Mouse (Mus musculus): ENCODE data around the gene 5730409E04Rik. TPM values are rescaled to one million over a fixed set of nuclear protein-coding genes. Genes with fewer than 3 reads are reported as not detected.

Gene 5730409E04Rik
- 10 to 100 TPM; 13.0 to 13.6 TPM for total RNA-seq (2021)
- long read RNA-seq, experiment 1, partial matches to known transcripts: 0 of 1 reads
- long read RNA-seq, experiment 1, other reads (novel, unspliced or antisense): 0 of 1 reads
- long read RNA-seq, experiment 2: 0 reads

DNA sequence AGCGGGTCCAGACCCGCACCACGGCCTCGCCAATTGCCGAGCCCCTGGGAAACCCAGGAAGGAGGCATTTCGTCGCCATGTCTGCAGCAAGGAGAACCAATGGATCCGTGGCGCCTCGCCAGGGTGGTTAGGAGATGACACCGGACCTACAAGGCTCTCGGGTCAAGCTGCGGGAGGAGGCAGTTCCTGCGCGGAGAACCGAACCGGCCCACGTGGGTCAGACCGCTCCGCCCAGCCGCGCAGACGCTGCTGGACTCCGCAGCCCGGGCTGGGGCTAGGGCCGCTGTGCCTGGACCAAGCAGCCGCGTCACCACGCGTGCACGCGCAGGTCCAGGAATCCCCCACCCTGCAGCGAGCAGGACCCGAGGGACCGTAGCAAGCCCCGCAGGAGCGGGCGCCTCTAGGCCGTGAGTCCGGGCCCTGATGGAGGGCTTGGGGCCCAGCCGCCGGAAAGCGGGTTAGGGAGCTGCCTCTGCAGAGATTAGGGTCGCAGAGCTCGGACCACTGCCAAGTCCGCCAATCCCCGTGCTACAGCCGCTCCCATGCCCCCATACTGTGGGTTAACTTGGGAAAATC is at the start of gene 5730409E04Rik:
Gene 5730409E04Rik, plus strand, starts transcription at position 213 of the 576 bp plus-strand sequence.
- intact Hi-C loops (cut with DNase I; ENCODE audit: low total_unique reads): no loop called here
- peak; percentile 92 for DNase-seq

DNA sequence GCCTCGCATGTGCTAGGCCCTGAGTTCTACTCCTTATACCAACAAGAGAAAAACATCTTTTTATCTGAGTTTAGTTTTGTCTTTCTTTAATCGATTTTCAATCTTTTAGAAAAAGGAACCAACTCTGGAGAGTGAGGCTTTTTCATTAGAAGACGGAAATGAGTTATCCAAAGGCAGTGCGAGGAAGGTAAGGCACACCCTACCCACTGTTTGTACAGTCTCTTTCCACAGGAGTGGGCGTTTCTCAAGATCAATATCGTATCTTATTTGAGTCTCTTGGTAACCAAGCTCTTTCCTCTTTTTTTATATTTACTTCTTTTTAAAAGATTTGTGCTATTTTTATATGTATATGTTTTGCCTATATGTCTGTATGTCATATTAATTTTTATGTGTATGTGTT is 45.8 kb upstream of the 5730409E04Rik start:
- intact Hi-C loops (cut with DNase I; ENCODE audit: low total_unique reads): no loop called here
- DNase-seq: no peak

DNA sequence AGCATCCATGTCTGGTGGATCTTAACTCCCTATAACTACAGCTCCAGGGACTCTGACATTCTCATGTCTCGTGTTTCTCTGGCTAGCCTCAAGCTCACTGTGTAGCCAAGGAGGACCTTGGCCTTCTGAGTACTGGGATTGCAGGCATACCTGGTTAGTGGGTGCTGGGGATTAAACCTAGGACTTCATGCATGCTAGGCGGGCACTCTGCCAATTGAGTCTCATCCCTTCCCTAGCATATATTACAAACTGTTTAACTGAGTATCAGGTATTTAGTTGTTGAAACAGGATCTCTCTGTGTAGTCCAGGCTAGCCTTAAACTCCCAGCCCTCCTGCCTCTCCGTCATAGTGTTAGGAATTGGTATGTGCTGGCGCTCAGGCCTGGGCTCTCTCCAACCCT is 42.4 kb upstream of the 5730409E04Rik start:
- intact Hi-C loops (cut with DNase I; ENCODE audit: low total_unique reads): no loop called here
- no peak for DNase-seq

DNA sequence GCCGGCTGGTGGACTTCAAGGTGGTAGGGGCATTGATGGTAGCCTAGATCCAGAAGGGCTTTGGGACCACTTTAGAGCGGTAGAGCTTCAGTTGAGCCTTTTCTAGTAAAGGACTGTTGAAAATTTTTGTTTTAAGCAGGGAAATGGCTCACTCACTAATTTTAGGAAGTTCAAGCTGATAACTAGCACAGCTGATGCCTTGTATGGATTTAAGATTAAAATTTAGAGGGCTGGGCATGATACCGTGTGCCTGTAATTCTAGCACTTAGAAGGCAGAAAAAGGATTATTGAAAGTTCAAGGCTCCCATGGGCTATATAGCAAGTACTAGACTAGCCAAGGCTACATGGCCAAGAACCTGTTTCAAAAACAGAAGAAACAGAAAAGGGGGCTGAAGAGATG is 39.8 kb upstream of the 5730409E04Rik start:
- intact Hi-C loops (cut with DNase I; ENCODE audit: low total_unique reads): no loop called here

DNA sequence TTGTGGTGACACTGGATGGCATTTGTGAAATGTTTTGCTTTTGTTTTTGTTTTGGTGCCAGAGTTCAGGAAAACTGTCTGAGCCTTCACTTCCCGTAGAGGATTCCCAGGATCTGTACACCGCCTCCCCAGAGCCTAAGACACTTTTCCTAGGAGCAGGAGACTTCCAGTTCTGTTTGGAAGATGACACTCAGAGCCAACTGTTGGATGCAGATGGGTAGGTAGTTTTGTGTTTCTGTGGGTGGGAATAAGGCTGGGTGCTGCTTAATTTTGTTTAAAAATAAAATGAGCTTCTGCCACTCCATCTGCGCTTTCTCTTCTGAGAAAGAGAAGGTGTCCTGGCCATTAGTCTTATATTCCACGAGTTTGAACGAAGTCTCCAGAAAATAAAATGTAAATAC is 33.3 kb upstream of the 5730409E04Rik start:
- DNase-seq: no peak
- intact Hi-C loops (cut with DNase I; ENCODE audit: low total_unique reads): no loop called here

More for the DNA sequence above, 39.8 kb upstream of the 5730409E04Rik start:
- no peak for DNase-seq

DNA sequence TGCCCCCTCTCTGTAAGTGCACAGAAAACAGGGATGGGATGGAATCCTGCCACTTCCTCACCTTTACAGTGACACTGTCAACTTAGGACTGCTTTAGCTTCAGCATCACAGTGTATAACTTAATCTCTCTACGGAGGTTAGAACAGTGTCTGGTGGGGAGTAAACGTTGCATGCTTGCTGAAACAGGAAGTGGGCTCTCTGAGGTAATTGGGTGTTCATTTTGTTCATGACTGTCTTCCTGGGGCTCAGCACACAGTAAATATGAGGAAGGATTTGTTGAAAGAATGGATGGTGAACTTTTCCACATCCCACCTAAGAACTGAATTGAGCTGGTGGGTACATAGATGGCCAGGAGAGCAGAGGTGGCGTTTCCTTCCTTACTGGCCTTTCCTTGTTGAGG is 31.7 kb upstream of the 5730409E04Rik start:
- intact Hi-C loops (cut with DNase I; ENCODE audit: low total_unique reads): no loop called here
- no peak for DNase-seq

DNA sequence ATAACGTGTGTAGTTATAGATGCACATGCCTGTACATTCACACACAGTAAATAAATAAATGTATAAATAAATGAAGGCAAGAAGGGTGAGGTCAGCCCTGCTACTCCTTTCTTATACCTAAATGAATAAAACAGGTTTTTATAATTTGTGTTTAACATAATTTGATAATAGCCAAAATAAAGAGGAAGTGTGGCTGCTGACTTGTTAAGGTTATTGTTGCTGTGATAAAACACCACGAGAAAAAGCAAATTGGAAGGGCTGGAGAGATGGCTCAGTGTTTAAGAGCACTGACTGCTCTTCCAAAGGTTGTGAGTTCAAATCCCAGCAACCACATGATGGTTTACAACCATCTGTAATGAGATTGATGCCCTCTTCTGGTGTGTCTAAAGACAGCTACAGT is 30.5 kb upstream of the 5730409E04Rik start:
- DNase-seq: no peak
- intact Hi-C loops (cut with DNase I; ENCODE audit: low total_unique reads): no loop called here

DNA sequence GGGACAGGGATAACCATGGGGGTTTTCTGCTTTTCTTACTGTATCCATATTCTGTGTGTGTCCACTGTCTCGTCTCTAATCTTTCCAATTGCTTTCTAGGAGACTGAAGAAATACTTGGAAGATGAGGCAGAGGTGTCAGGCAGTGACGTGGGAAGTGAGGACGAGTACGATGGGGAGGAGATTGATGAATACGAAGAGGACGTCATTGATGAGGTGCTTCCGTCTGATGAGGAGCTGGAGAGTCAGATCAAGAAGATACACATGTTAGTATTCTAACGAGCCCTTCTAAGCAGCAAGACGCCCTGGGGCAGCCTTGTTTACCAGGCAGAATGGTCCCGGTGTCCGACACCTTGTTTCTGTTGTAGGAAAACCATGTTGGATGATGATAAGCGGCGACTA is 23.9 kb upstream of the 5730409E04Rik start:
- no peak for DNase-seq
- intact Hi-C loops (cut with DNase I; ENCODE audit: low total_unique reads): no loop called here

DNA sequence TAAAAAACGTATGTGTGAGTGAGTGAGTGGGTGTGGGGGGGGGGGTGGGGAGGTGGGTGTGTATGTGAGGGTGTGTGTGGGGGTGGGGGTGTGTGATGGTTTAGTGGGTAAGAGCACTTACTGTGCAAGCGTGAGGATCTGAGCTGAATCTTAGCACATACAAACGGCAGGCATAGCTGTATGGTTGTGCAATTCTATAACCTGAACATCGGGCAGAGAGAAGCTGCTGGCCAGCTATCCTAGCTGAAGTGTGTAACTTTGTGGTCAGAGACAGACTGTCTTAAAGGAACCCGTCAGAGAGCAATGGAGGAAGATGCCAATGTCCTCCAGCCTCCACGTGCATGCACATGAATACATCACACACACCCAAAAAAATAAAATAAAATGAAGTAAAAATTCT is 17.6 kb upstream of the 5730409E04Rik start:
- intact Hi-C loops (cut with DNase I; ENCODE audit: low total_unique reads): no loop called here
- DNase-seq: no peak

DNA sequence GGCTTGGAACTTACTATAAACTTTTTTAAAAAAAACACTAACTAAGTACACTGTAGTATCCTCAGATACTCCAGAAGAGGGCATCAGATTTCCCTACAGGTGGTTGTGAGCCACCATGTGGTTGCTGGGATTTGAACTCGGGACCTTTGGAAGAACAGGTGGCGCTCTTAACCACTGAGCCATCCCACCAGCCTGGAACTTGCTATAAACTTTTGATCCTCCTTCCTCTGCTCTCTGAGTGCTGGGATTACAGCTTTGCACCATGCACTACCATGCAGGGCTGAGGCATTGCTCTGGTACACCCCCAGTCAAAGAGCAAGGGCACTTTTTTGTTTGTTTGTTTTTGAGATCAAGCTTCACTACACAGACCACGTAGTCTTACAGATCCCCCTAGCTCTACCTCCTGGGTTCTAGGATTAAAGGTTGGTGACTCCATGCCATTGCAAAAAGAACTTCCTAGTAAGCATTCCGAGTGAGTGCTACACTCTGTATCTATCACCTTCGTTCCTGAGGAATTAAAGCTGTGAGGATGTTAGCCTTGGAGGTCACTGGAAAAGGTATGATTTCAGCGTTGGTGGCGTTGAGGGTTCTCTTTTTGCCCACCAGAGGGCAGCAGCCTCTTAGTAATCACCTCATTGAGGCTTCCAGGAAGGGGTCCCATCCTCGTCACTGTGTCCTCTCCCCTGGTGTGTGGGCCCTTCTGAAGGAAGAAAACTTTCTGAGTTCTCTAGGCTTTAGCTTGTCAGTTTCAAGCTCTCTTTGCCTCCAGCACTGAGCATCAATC is 9.5 kb upstream of the 5730409E04Rik start:
- peak; percentile 36 for DNase-seq

DNA sequence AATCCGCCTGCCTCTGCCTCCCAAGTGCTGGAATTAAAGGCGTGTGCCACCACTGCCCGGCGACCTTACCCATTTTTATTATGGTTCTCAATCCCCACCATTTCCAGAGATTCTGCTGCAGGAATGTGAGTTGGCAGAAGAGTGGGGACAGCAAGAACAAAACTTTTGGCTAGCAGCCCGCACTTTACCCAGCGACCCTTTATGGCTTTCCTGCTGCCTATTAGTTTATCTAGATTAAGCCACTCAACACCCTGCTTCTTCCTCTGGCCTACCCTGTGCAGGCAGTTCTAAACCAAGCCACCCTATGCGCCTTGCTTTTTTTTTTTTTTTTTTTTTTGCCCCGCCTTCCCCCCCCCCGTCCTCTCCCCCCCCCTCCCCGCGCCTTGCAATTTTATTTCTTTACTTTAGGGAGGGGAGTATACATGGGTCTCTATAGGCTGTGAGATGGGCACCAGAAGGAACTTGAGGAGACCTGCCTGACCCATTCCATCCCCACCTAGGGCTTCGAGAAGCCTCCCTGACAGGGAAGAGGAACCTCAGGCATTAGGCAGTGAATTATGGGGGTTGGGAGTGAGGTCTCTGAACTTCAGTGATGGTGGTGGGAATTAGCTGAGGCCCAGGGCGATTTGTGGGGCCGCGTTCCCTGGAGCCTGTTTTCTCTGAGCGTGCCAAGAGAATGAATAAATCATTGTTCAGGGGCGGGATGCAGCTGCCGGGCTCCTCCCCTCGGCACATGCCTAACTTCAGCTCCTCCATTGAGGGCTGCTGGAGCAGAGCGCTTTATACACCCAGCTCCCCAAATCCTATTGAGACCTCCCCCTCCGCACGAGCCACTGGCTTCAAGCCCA is 7.8 kb upstream of the 5730409E04Rik start:
- DNase-seq: no peak
- intact Hi-C loops (cut with DNase I; ENCODE audit: low total_unique reads): loop anchor here (5.0 kb wide), 2 partner anchors 140 to 235 kb away; no protein-coding TSS in a partner anchor

More for the DNA sequence above, 9.5 kb upstream of the 5730409E04Rik start:
- intact Hi-C loops (cut with DNase I; ENCODE audit: low total_unique reads): loop anchor here (5.0 kb wide), 2 partner anchors 142 to 237 kb away; no protein-coding TSS in a partner anchor

DNA sequence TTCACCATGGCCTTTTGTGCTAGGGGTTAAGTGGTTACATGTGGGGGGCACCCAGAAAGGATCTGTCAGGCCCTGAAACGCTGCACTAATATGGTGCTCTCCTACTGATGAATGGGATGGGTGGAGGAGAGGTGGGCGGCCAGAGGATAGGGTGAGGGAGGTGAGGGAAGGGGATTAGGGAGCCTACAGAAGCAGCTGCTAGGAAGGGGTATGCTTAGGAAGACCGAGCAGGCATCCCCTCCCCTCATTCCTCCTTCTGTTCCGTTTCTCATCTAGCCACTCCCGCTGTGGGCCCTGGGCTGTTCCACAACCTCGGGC is 7.2 kb upstream of the 5730409E04Rik start:
- intact Hi-C loops (cut with DNase I; ENCODE audit: low total_unique reads): loop anchor here (5.0 kb wide), 2 partner anchors 140 to 235 kb away; no protein-coding TSS in a partner anchor
- no peak for DNase-seq

DNA sequence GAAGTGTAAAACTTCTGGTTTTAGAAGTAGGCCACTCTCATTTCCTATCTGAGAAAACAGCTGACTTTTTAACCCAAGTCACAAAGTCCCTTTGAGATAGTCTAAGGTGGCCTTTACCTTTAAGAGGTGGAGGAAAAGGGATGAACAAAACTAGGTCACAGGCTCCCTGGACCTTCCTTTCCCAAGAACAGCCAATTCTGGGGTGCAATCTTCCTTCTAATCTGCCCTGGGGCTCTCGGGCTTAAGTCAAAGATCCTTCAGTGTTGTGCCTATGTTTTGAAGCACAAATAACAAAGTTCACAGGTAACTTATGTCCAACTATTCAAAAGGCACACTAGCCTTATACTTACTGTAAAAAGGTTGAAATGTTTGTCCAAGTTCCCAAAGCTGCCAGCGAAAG is 5.5 kb upstream of the 5730409E04Rik start:
- DNase-seq: no peak
- intact Hi-C loops (cut with DNase I; ENCODE audit: low total_unique reads): loop anchor here (5.0 kb wide), 2 partner anchors 138 to 233 kb away; no protein-coding TSS in a partner anchor

DNA sequence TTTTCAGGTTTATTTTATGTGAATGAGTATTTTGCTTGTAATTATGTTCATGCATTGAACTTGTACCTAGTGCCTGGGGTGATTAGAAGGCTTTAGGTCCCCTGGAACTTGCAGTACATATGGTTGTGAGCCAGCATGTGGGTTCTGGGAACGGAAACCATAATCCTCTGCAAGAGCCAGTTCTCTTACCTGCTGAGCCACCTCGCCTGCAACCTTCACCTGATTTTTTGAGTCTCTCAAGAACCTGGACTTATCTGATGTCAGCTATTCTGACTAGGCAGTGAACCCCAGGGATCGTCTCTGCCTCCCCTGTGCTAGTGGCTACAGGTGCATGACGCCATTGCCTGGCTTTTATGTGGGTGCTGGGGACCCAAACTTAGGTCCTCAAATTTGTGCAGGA is 3.9 kb upstream of the 5730409E04Rik start:
- DNase-seq: no peak
- intact Hi-C loops (cut with DNase I; ENCODE audit: low total_unique reads): no loop called here

DNA sequence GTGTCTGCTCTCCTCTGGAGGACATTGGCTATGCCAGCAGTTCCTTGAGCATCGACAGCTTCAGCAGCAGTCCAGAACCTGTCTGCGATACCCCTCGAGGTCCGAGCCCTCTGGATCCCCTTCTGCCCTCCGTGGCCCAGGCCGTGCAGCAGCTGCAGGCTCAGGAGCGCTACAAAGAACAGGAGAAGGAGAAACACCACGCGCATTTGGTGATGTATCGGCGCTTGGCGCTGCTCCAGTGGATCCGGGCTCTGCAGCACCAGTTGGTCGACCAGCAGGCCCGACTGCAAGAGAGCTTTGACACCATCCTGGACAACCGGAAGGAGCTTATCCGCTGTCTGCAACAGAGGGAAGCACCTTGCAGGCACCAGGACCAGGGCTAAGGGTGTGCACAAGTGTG is 2.4 kb downstream of the 5730409E04Rik start:
- DNase-seq: peak; percentile 15
- intact Hi-C loops (cut with DNase I; ENCODE audit: low total_unique reads): no loop called here

DNA sequence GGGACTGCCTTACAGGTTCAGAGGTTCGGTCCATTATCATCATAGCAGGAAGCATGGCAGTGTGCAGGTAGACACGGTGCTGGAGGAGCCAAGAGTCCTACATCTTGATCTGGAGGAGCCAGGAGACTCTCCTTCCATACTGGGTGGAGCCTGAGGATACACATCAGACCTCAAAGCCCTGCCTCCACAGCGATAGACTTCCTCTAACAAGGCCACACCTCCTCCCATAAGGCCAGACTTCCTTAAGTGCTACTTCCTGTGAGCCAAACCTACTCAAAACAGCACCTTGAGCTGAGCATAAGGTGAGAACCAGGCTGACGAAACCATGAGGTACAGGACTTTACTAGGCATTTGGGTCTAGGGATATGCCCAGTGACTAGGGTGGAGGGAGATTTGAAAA is 6.7 kb downstream of the 5730409E04Rik start:
- DNase-seq: no peak
- intact Hi-C loops (cut with DNase I; ENCODE audit: low total_unique reads): no loop called here

DNA sequence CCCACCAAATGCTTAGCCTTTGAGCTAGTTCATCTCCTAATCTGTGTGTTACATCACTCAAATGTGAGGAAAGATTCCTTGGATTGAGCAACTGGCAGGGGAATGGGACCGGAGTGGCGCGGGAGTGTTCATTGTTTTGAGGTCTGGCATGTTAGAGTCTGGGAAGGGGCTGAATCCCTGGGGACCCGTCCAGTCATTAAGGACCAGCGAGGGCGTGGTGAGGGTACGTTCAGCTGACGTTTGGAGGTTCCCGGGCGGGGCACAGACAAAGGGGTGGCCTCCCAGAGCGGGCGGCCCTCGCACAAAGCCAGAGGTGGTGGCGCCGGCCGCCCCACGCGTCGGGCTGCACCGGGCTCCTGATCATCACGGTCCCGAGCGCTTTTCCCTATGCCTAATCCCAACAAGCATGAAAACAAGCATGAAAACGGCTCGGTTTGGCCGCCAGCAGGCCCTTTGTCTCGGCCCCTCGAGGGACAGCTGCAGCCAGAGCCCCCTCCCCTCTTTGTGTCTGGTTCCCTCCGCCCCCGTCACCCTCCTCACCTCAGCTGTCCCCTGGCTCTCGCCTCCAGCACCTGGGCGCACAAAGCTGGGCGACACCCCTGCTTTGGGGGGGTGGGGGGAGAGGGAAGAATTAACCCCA is 10.2 kb downstream of the 5730409E04Rik start:
- intact Hi-C loops (cut with DNase I; ENCODE audit: low total_unique reads): no loop called here
- no peak for DNase-seq

DNA sequence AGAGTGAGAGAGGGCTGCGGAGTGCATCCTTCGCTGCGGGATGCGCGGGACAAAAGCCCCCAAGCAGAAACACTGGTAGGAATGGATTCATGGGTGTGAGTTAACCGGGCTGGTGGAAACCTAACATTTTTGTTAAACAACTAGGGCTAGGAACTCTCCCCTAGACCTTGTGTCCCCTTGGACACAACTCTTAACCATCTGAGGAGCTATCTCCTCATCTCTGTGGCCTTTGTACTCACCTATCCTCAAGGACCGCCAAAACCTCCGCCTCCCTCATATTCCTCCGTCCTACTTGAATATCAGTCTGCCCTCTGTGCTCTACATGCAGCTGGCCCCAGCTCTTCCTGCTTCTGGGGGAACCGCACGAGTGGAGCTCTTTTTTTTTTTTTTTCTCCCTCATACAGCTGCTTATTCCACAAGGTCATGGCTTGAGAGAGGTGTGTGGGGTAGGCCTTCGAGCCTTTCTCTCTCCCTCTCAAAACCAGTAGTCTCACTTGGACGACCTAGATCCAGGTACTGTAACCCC is 10.8 kb downstream of the 5730409E04Rik start:
- intact Hi-C loops (cut with DNase I; ENCODE audit: low total_unique reads): no loop called here
- DNase-seq: no peak

DNA sequence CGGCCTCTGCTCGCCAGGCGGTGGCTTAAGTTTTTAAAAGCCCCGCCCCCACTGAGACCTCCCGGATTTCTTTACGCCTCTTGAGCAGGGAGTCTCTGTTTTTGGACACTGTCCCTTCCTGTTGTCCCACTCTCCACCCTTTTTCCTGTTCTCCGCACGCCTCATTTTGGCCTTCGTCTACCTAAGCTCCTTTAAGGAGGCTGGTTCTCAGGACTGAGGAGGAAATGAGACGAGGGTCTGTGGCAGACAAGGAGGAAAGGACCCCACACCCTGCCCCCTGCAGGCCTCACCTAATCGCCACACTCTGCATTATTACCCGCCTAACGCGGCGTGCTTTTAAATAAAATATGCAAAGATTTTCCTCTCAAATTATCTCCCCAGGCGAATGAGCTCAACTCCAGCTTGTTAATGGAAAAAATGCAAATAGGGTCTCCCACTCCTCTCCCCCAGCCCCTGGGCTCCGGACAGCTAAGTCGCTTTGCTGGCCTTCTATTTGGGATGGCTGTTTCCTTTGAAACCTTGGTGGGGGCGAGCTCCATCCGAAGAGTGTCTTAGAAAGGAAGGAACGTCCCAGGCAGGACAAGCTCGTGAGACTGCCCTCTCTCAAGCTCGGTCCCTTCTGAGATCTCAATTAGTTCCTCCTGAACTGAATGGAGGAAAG is 17.5 kb downstream of the 5730409E04Rik start:
- intact Hi-C loops (cut with DNase I; ENCODE audit: low total_unique reads): no loop called here
- no peak for DNase-seq
